Mouse (Mus musculus): Measurements from ENCODE around the gene Flii.

- TF ChIP-seq CTCF (IDR thresholded peaks at IDR 0.05; ENCODE audit: extremely low read depth, insufficient read length, insufficient replicate concordance, low read depth, low read length) (no peak), POLR2A (IDR thresholded peaks at IDR 0.05; ENCODE audit: low read depth, low read length) (no peak)
These were observed 48.5 kb upstream of the Flii start for GRCm38 (mm10) chr11:60775578-60775977.

All from small intestine, adult 2 months (tissue).